ENCODE assay signal across 8 mouse cellular contexts in the genomic region with DNA sequence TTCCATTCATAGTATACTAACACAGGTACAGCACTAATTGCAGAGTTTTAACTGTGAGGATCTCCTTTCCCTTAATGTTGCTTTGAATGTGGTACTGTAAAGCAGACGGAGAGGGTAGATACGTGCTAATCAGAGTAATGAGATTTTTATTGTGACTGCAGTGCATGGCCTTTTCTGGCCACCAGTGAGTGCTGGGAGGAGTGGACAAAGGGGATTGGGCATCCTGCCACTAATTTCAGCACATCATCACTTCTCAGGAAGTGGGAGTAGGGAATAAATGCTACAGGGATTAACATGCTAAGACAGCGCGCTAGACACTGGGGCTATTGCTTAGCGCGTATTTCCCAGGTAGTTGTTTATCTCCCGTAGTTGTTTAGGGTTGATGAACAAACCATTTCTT. TPM values are rescaled to one million over a fixed set of nuclear protein-coding genes. Genes with fewer than 3 reads are reported as not detected.
DNase-seq lines count a peak whose midpoint lies in the region; ATAC-seq and TF ChIP-seq lines count a peak whose summit lies in the region.

No protein-coding gene starts in this region.

- H3K4me3 ChIP-seq in gastrocnemius, adult 2 months: peak overlapping the region; percentile 99
- peak overlapping the region; percentile 87 for H3K4me3 ChIP-seq in forebrain, embryonic 10.5 days
- H3K4me3 ChIP-seq in hindbrain, embryonic 15.5 days: peak overlapping the region; percentile 73
- peak overlapping the region; percentile 79 for H3K4me3 ChIP-seq in liver, embryonic 12.5 days
- H3K4me3 ChIP-seq in neural tube, embryonic 14.5 days (ENCODE audit: low read depth, low read length): peak overlapping the region; percentile 58

- peak overlapping the region; percentile 94 for H3K27ac ChIP-seq in gastrocnemius, adult 2 months
- H3K27ac ChIP-seq in forebrain, embryonic 10.5 days: peak overlapping the region; percentile 90
- H3K27ac ChIP-seq in hindbrain, embryonic 15.5 days (replicated peaks): peak overlapping the region; percentile 72
- peak overlapping the region; percentile 81 for H3K27ac ChIP-seq in liver, embryonic 12.5 days
- H3K27ac ChIP-seq in neural tube, embryonic 14.5 days (ENCODE audit: low read depth, low read length): no peak overlapping the region

- WGBS in forebrain, embryonic 10.5 days: 12% methylated on average over 7 of the region's 7 CpGs
- 4% methylated on average over 7 of the region's 7 CpGs for WGBS in hindbrain, embryonic 15.5 days
- 2% methylated on average over 7 of the region's 7 CpGs for WGBS in liver, embryonic 12.5 days (ENCODE audit: insufficient replicate concordance)
- 5% methylated on average over 7 of the region's 7 CpGs for WGBS in neural tube, embryonic 14.5 days

- peak; percentile 47 for DNase-seq in gastrocnemius, adult 2 months
- DNase-seq in gastrocnemius, postnatal 25 days: no peak
- DNase-seq in adrenal gland, postnatal 14 days: peak; percentile 71
- DNase-seq in forebrain, embryonic 10.5 days (ENCODE audit: extremely low spot score, low spot score): no peak
- DNase-seq in right cerebral cortex, postnatal 4 days: no peak

- ATAC-seq in hindbrain, embryonic 15.5 days (ENCODE audit: low FRiP score, low read depth): no peak
- ATAC-seq in liver, embryonic 12.5 days: no peak
- ATAC-seq in neural tube, embryonic 14.5 days (ENCODE audit: low read depth): no peak

- no peaks in the 10 kb centered on the region for H3K9me3 ChIP-seq in forebrain, embryonic 10.5 days
- H3K9me3 ChIP-seq in hindbrain, embryonic 15.5 days: no peaks in the 10 kb centered on the region
- H3K9me3 ChIP-seq in liver, embryonic 12.5 days (replicated peaks): no peaks in the 10 kb centered on the region
- no peaks in the 10 kb centered on the region for H3K9me3 ChIP-seq in neural tube, embryonic 14.5 days (ENCODE audit: control insufficient read depth, low read length)

- H3K27me3 ChIP-seq in forebrain, embryonic 10.5 days (ENCODE audit: poor library complexity, severe bottlenecking): peaks cover 14% of the 10 kb centered on the region
- H3K27me3 ChIP-seq in hindbrain, embryonic 15.5 days: no peaks in the 10 kb centered on the region
- H3K27me3 ChIP-seq in liver, embryonic 12.5 days (replicated peaks): no peaks in the 10 kb centered on the region
- no peaks in the 10 kb centered on the region for H3K27me3 ChIP-seq in neural tube, embryonic 14.5 days (ENCODE audit: control insufficient read depth, insufficient read depth, low read length)

- TF ChIP-seq CTCF in gastrocnemius, adult 2 months (IDR thresholded peaks at IDR 0.05): no peak; the same call in 1 of the 2 replicates

- peak overlapping the region; percentile 69 for H3K9ac ChIP-seq in hindbrain, embryonic 15.5 days
- H3K9ac ChIP-seq in liver, embryonic 12.5 days: peak overlapping the region; percentile 83
- H3K9ac ChIP-seq in neural tube, embryonic 14.5 days (replicated peaks; ENCODE audit: low read depth, low read length): peak overlapping the region; percentile 72; the same call in 1 of the 2 replicates

- intact Hi-C loops in gastrocnemius, adult 2 months (cut with DNase I): loop anchor here (5.0 to 10.0 kb wide), 3 partner anchors 46 to 328 kb away; partner anchors contain the start of genes Phlpp1, Pign and Relch

- H3K4me2 ChIP-seq in hindbrain, embryonic 15.5 days: peak overlapping the region; percentile 99
- peak overlapping the region; percentile 99 for H3K4me2 ChIP-seq in liver, embryonic 12.5 days
- peak overlapping the region; percentile 99 for H3K4me2 ChIP-seq in neural tube, embryonic 14.5 days (ENCODE audit: low read depth, low read length)

- no peaks in the 10 kb centered on the region for H3K36me3 ChIP-seq in forebrain, embryonic 10.5 days (replicated peaks)
- H3K36me3 ChIP-seq in hindbrain, embryonic 15.5 days: no peaks in the 10 kb centered on the region
- H3K36me3 ChIP-seq in liver, embryonic 12.5 days: no peaks in the 10 kb centered on the region
- H3K36me3 ChIP-seq in neural tube, embryonic 14.5 days (ENCODE audit: control insufficient read depth, insufficient read depth, low read length): no peaks in the 10 kb centered on the region

- peaks cover 48% of the 10 kb centered on the region for H3K4me1 ChIP-seq in forebrain, embryonic 10.5 days
- H3K4me1 ChIP-seq in hindbrain, embryonic 15.5 days (replicated peaks): peaks cover 41% of the 10 kb centered on the region
- H3K4me1 ChIP-seq in liver, embryonic 12.5 days: peaks cover 75% of the 10 kb centered on the region
- peaks cover 18% of the 10 kb centered on the region for H3K4me1 ChIP-seq in neural tube, embryonic 14.5 days (ENCODE audit: control insufficient read depth, insufficient read depth, low read length)

RNA-seq across cellular contexts. Expression of gene Zcchc2, which starts 3.0 kb away (rescaled TPM):
- 10 to 100 TPM in 1 of 2 experiments, 1 to 10 TPM in 1; 6.1 to 11.4 TPM for total RNA-seq in gastrocnemius, adult 2 months (2021)
- total RNA-seq in gastrocnemius, postnatal 25 days (2021): 1 to 10 TPM; 6.0 to 6.6 TPM
- total RNA-seq in adrenal gland, postnatal 14 days (2021): 17.5 and 19.0 TPM in 2 replicates
- polyA plus RNA-seq in forebrain, embryonic 10.5 days (2016; fragmentation: Nextera tagmentation; extraction: Ambion mirVana): 2.1 and 2.4 TPM in 2 replicates
- 2.7 TPM in 2 replicates for polyA plus RNA-seq in hindbrain, embryonic 15.5 days (2015; fragmentation: Nextera tagmentation; extraction: Ambion mirVana)
- 1.7 and 1.9 TPM in 2 replicates for polyA plus RNA-seq in liver, embryonic 12.5 days (2016; fragmentation: Nextera tagmentation; extraction: Ambion mirVana)
- 3.5 TPM in 2 replicates for polyA plus RNA-seq in neural tube, embryonic 14.5 days (2014; fragmentation: Nextera tagmentation; extraction: Ambion mirVana)

Comparison
In these comparisons a context has a peak if more than half of its experiments do, and no peak if none do; other contexts are left out.
1. DNase-seq: peak in gastrocnemius, adult 2 months (single experiment) and adrenal gland, postnatal 14 days (single experiment); none in gastrocnemius, postnatal 25 days (single experiment), forebrain, embryonic 10.5 days (single experiment) and right cerebral cortex, postnatal 4 days (single experiment).
2. Peak in every context shown above with its lines, with median percentiles within 50 percentile points of each other: H3K4me3 ChIP-seq, H3K4me2 ChIP-seq and H3K9ac ChIP-seq.